Mouse (Mus musculus): ENCODE data around the gene Cfdp1. TPM values are rescaled to one million over a fixed set of nuclear protein-coding genes. Genes with fewer than 3 reads are reported as not detected.

Gene Cfdp1
- polyA plus RNA-seq, 1 experiment = 60.6 TPM

DNA sequence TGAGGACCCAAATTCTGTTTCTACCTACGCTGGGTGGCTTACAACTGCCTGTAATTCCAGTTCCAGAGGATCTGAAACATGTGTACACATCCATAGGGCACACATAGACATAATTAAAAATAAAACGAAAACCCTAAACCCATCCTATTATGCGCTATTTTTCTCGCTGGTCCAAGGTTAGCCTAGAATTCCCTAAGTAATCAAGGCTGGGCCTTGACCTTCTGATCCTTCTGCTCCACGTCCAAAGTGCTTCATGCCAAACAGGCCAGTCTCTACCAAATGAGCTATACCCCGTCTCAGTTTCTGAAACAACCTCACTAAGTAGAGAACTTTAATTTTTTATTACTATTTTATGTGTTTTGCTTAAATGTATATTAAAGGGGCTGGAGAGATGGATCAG is 78.3 kb downstream of the Cfdp1 start:
- Histone ChIP-seq H3K4me3 (ENCODE audit: insufficient read depth, low read depth, low read length) (no peak overlapping the region), H3K4me1 (ENCODE audit: control insufficient read depth, insufficient read depth, insufficient read length, low read length) (0 out of 2 replicates have a peak, but pooled peaks cover 7% of the 10 kb centered on the region), H3K27ac (replicated peaks; ENCODE audit: low read depth, low read length) (no peak overlapping the region)

- H3K4me1 ChIP-seq (ENCODE audit: control insufficient read depth, insufficient read depth, insufficient read length, low read length) = 0 out of 2 replicates have a peak, but pooled peaks cover 6% of the 10 kb centered on the region
- H3K4me3 ChIP-seq (ENCODE audit: insufficient read depth, low read depth, low read length) = no peak overlapping the region
- no peak overlapping the region for H3K27ac ChIP-seq (replicated peaks; ENCODE audit: low read depth, low read length)
These were observed 80.6 kb downstream of the Cfdp1 start for GRCm38 (mm10) chr8:111773476-111773875.

- Histone ChIP-seq H3K27ac (replicated peaks; ENCODE audit: low read depth, low read length) (no peak overlapping the region), H3K4me3 (ENCODE audit: insufficient read depth, low read depth, low read length) (no peak overlapping the region)
These were observed 81.0 kb downstream of the Cfdp1 start for GRCm38 (mm10) chr8:111773057-111773456.

GRCm38 (mm10) chr8:111772083-111772482 is 82.0 kb downstream of the Cfdp1 start:
- Histone ChIP-seq H3K27ac (replicated peaks; ENCODE audit: low read depth, low read length) (no peak overlapping the region), H3K4me1 (ENCODE audit: control insufficient read depth, insufficient read depth, insufficient read length, low read length) (0 out of 2 replicates have a peak, but pooled peaks cover 6% of the 10 kb centered on the region), H3K4me3 (ENCODE audit: insufficient read depth, low read depth, low read length) (no peak overlapping the region)

More at GRCm38 (mm10) chr8:111773057-111773456, 81.0 kb downstream of the Cfdp1 start:
- H3K4me1 ChIP-seq (ENCODE audit: control insufficient read depth, insufficient read depth, insufficient read length, low read length) = 0 out of 2 replicates have a peak, but pooled peaks cover 6% of the 10 kb centered on the region

- Histone ChIP-seq H3K4me1 (ENCODE audit: control insufficient read depth, insufficient read depth, insufficient read length, low read length) (0 out of 2 replicates have a peak, but pooled peaks cover 6% of the 10 kb centered on the region), H3K4me3 (ENCODE audit: insufficient read depth, low read depth, low read length) (no peak overlapping the region), H3K27ac (replicated peaks; ENCODE audit: low read depth, low read length) (no peak overlapping the region)
These were observed 82.5 kb downstream of the Cfdp1 start for GRCm38 (mm10) chr8:111771625-111772020.

DNA sequence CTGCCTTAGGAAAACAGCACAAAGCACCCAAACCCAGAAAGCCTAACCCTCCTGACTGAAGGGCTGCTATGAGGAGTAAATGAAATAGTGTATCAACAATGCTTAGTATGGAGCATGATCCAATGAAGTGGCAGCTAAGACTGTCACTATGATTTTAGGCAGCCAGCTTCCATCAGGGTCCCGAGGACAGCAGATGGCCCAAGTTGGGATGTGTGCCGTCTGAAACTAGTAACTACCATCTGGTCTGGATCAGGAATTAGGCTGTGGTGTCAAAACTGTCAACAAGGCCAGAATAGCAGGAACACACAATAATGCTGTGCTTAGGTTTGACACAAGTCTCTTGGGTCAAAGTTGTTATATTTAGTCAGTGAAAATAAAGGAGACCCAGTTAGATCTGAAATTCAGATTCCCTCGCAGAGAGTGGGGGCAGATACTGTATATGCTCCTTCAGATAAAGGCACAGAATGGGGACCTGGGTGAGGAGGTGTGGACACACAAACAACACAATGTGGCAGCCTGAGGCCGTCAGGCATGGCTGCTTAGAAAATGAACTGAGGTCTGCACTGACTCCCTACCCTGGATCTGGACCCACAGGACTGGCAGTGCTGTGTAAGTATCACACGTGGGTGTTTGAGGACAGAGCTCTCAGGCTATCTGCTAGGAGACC is 83.0 kb downstream of the Cfdp1 start:
- Histone ChIP-seq H3K27ac (replicated peaks; ENCODE audit: low read depth, low read length) (peak overlapping the region; percentile 2; the same call in 1 of the 2 replicates), H3K4me3 (ENCODE audit: insufficient read depth, low read depth, low read length) (no peak overlapping the region), H3K4me1 (ENCODE audit: control insufficient read depth, insufficient read depth, insufficient read length, low read length) (0 out of 2 replicates have a peak, but pooled peaks cover 6% of the 10 kb centered on the region)

DNA sequence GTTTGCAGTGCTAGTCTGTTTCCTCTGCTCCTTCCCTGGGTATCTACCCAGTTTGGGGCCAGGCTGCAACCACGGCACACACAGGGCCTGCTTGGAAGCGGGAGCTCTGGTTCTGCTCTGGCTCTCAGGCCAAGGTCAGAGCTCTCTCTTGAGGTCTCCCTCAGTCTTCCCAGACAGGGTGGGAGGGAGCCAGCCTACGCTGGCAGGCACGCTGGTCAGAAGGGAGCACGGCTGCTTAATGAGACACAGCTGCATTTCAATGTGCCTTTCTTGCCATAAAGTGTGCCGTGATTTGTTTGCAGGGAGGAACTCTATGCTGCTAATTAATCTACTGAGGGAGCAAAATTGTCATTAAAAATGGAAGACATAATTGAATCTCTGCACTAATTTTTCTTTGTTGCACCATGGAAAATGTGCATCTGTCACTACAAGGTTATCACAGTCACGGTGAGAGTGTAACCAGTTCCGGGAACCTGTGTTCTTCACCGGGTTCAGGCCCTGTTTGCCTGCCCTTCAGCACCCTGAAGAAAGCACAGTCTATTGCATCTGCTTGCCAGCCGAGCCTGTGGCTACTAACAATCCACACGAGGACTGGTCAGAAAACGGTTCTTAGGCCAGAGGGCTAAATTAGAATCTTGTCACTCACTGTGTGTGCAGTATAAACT is 84.2 kb downstream of the Cfdp1 start:
- no peak overlapping the region for H3K27ac ChIP-seq (replicated peaks; ENCODE audit: low read depth, low read length)
- H3K4me1 ChIP-seq (ENCODE audit: control insufficient read depth, insufficient read depth, insufficient read length, low read length) = 0 out of 2 replicates have a peak, but pooled peaks cover 6% of the 10 kb centered on the region
- H3K4me3 ChIP-seq (ENCODE audit: insufficient read depth, low read depth, low read length) = no peak overlapping the region

GRCm38 (mm10) chr8:111769296-111769695 is 84.8 kb downstream of the Cfdp1 start:
- no peak overlapping the region for H3K4me3 ChIP-seq (ENCODE audit: insufficient read depth, low read depth, low read length)
- no peak overlapping the region for H3K27ac ChIP-seq (replicated peaks; ENCODE audit: low read depth, low read length)
- H3K4me1 ChIP-seq (ENCODE audit: control insufficient read depth, insufficient read depth, insufficient read length, low read length) = 0 out of 2 replicates have a peak, but pooled peaks cover 6% of the 10 kb centered on the region

- Histone ChIP-seq H3K27ac (replicated peaks; ENCODE audit: low read depth, low read length) (no peak overlapping the region), H3K4me1 (ENCODE audit: control insufficient read depth, insufficient read depth, insufficient read length, low read length) (0 out of 2 replicates have a peak, but pooled peaks cover 6% of the 10 kb centered on the region), H3K4me3 (ENCODE audit: insufficient read depth, low read depth, low read length) (no peak overlapping the region)
These were observed 85.4 kb downstream of the Cfdp1 start for GRCm38 (mm10) chr8:111768651-111769050.

GRCm38 (mm10) chr8:111765616-111766015 is 88.5 kb downstream of the Cfdp1 start:
- no peak overlapping the region for H3K27ac ChIP-seq (replicated peaks; ENCODE audit: low read depth, low read length)
- no peak overlapping the region for H3K4me3 ChIP-seq (ENCODE audit: insufficient read depth, low read depth, low read length)
- 0 out of 2 replicates have a peak, but pooled peaks cover 3% of the 10 kb centered on the region for H3K4me1 ChIP-seq (ENCODE audit: control insufficient read depth, insufficient read depth, insufficient read length, low read length)

DNA sequence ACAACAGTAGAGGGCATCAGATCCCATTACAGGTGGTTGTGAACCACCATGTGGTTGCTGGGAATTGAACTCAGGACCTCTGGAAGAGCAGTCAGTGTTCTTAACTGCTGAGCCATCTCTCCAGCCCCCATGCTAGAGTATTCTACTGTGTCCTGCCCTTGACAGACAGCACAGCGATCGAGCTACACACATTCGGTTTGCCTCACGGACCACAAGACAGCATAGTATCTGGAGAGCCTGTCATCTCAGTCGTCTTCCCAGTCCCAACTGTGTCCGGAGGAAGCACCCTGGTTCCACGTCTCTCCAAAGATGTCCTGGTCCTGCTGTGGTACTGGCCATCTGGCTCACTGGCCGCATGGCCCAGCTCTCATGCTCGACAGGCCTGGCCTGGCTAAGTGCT is 89.0 kb downstream of the Cfdp1 start:
- Histone ChIP-seq H3K4me1 (ENCODE audit: control insufficient read depth, insufficient read depth, insufficient read length, low read length) (0 out of 2 replicates have a peak, but pooled peaks cover 3% of the 10 kb centered on the region), H3K27ac (replicated peaks; ENCODE audit: low read depth, low read length) (no peak overlapping the region), H3K4me3 (ENCODE audit: insufficient read depth, low read depth, low read length) (no peak overlapping the region)

DNA sequence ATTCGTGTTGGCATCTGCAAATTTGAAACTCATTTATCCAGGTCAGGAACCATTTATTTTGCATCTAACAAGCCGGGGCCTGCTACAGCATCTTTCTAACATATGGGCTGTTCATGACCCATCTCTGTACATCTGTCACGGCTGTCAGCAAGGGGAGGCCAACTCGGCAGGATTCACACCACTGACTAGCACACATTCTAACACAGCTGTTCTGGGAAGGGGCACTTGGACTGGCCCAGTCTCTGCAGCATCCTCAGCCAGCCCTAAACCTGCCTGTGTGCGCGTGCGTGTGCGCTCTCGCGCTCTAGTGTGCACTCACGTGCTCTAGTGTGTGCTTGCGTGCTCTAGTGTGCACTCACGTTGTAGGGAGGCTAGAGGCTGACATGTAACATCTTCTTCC is 93.4 kb downstream of the Cfdp1 start:
- Histone ChIP-seq H3K4me3 (ENCODE audit: insufficient read depth, low read depth, low read length) (no peak overlapping the region), H3K4me1 (ENCODE audit: control insufficient read depth, insufficient read depth, insufficient read length, low read length) (no peaks in the 10 kb centered on the region), H3K27ac (replicated peaks; ENCODE audit: low read depth, low read length) (no peak overlapping the region)

DNA sequence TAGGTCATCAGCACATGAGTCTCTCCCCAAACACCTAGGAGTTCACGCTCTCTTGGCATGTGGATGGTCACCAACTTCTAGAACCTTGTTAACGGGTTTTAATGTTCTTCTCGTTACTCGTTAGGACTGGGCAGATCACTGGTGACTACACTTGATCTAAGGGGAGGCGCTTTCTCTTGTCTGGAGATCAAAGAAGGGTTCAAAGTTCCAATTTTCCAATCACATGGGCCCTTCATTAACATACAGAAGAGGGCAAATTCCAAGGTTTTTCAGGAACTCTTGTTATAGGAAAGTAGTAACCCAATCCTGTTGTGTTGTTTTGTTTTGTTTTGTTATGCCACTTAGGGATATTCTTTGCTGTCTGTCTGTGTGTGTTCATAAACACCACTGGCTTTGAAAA is 95.3 kb downstream of the Cfdp1 start:
- H3K4me1 ChIP-seq (ENCODE audit: control insufficient read depth, insufficient read depth, insufficient read length, low read length) = no peaks in the 10 kb centered on the region; the same call in 1 of the 2 replicates
- no peak overlapping the region for H3K4me3 ChIP-seq (ENCODE audit: insufficient read depth, low read depth, low read length)
- no peak overlapping the region for H3K27ac ChIP-seq (replicated peaks; ENCODE audit: low read depth, low read length)

GRCm38 (mm10) chr8:111757599-111757998 is 96.5 kb downstream of the Cfdp1 start:
- no peak overlapping the region for H3K27ac ChIP-seq (replicated peaks; ENCODE audit: low read depth, low read length)
- no peak overlapping the region for H3K4me3 ChIP-seq (ENCODE audit: insufficient read depth, low read depth, low read length)
- H3K4me1 ChIP-seq (ENCODE audit: control insufficient read depth, insufficient read depth, insufficient read length, low read length) = no peaks in the 10 kb centered on the region; the same call in 1 of the 2 replicates

DNA sequence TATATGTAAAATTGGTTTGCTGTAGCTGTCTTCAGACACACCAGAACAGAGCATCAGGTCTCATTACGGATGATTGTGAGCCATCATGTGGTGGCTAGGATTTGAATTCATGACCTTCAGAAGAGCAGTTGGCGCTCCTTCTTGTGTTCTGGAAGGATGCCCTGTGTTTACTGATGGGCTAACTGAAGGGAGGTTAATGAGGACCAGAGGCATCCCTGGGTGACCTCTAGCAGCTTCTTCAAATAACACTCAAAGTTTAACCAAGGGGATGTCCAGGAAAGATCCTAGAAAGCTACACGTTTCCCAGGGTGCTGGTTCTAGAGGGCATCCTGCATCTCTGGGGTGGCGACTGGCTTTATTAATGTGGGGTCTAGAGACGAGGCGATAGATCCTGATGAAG is 99.4 kb downstream of the Cfdp1 start:
- Histone ChIP-seq H3K4me3 (ENCODE audit: insufficient read depth, low read depth, low read length) (no peak overlapping the region), H3K27ac (replicated peaks; ENCODE audit: low read depth, low read length) (no peak overlapping the region), H3K4me1 (ENCODE audit: control insufficient read depth, insufficient read depth, insufficient read length, low read length) (no peaks in the 10 kb centered on the region; the same call in 1 of the 2 replicates)

All from brown adipose tissue, adult 24 weeks (tissue).